Mouse (Mus musculus): ENCODE measurements around the gene Ggn.
"Not testable (repeated sequence)": the region's sequence is repeated elsewhere in the genome, so short reads cannot be mapped to it uniquely, and the experiment has no call there.

Gene Ggn

DNA sequence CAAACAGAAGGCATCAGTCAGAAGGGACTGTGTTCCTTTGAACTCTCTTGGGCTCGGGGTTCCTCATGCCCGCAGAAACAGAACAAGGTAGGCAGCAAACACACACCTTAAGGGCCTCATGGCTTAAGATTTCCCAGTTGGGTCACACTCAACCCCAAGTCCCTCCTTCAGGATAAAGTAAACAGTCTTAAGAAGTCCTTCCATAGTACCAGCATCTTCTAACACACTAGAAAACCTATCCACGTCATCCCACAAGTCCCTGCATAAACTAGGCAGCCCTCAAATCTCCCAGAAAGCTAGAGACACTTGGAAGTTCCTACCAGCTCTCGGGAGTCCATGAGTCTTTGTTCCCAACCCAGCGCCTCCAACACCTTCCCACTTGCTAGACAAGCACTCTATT lies 7.7 kb upstream of the Ggn start:
- DNase-seq: no peak

DNA sequence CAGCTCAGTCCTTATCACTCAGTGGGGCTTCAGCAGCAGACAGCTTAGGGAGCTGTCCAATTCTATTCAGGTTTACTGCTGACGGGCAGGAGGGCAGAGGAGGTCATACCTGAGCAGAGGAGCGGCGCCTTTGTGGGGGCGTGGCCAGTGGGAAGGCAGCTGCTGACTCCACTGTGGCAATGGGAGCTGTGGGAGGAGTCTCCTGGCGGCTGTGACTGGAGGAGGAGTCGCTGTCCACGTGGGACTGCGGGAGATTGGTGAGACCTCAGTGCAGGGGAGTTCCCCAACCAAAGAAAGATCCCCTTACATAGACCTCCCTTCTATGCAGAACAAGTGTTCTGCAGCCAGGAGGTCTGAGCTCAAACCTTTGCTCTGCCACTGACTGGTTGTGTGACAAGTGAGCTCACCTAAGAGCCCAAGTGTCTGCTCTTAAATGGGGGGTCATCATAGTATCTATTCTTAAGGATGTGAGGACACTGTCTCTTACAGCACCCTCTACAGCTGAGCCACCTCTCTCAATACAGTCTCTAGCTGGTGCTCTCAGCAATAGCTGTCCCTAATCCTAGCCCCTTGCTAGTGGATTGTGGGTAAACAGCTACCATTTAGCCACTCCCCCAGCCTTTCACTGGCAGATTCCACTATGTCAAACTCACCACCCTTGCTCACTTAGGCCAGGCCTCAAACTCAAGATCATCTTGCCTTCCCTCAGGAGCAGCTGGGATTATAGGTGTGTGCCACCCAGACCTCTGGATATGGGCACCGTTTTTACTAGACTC lies 7.1 kb upstream of the Ggn start:
- no peak for DNase-seq

DNA sequence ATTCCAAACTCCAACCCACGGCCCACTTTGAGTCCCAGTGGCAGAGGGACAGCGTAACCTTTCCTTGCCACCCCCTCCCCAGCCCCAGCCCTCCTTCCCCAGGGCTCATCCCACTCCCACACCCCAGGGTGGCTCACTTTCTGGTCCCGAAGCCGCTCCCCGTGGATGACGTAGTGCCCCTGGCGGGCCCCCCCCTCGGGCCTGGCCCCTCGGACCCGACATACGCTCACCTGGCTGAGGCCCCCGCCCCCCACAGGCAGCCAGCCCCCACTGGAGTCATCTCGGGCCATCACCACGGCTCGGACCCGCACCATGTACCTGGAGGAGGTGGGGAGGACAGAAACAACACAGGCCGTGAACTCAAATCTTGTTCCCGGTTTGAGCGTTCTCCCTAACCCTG lies 2.4 kb upstream of the Ggn start:
- no peak for DNase-seq

DNA sequence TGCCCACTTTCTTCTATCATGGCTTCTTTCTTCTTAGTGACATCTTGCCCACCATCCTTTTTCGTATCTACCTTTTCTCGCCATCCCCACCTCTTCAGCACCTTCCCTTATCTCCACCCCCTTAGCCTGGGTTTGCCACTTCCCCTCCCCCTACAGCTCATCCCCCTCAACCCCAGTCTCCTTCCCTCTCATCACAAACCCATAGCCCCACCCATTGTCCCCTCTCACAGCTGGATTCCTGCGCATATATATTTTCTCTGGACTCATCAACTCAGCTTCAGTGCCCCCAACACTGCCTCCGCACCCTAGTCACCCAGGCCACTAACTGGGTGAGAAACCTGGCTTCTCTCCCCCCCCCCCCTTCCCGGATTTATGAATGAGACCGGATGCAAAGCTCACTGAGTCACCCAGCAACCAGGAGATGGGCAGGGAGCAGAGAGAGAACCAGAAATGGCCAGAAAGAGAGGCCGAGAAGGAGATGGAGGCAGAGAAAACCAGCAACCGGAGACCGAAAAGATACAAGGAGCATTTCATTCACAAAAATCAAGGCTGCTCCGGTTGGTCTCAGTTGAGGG lies 1.8 kb upstream of the Ggn start:
- DNase-seq: no peak

DNA sequence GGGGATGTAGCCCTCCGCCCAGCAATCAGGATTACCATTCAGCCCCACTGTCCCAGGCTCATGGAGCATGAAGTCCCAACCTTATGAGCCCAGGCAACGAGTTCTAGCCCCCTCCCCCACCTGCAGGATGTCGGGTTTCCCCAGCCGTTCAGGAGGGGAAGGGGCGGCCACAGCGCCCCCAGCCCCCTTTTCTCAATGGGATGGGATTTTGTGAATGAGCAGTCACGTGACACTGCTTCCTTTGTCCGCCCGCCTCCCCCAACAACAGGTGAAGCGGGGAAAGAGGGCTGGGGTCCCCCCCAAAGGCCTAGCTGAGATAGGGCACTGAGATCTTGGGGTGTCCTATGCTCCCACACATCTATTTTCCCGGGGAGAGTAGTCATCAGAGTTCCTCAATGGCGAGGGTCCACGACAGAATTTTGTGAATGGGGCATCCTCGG lies 1.2 kb upstream of the Ggn start:
- peak; percentile 57 for DNase-seq

- peak; percentile 81 for DNase-seq
Measured at GRCm38 (mm10) chr7:29169231-29170065, 562 bp upstream of the Ggn start.

- no peak for DNase-seq
Measured at GRCm38 (mm10) chr7:29170755-29171561, 948 bp downstream of the Ggn start.

GRCm38 (mm10) chr7:29171562-29172097 lies 1.6 kb downstream of the Ggn start:
- DNase-seq: peak; percentile 30

DNA sequence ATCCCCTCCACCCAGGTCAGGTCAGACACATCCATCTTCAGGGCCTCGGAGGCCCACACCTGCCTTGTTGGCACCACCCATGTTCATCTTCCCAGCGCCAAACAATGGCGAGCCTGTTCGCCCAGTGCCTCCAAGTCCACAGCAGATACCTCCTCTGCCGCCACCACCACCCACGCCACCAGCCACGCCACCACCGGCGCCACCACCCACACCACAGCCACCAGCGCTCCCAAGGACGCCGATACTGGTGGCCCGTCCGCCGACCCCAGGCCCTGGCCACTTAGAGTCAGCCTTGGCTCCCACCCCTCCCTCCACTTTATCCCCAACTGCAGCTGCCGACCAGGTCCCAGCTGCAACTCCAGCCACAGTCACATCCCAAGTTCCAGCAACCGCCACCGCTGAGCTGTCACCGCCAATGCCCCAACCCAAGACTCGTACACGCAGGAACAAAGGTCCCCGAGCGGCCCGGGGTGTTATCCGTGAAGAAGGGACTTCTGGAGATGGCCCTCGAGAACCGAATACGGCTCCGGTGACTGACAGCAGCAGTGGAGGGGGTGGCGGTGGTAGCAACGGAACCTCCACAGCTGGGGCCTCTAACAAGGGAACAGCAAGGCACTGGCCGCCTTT lies 2.5 kb downstream of the Ggn start:
- no peak for DNase-seq

GRCm38 (mm10) chr7:29178106-29178505 lies 8.1 kb downstream of the Ggn start:
- DNase-seq: no peak

DNA sequence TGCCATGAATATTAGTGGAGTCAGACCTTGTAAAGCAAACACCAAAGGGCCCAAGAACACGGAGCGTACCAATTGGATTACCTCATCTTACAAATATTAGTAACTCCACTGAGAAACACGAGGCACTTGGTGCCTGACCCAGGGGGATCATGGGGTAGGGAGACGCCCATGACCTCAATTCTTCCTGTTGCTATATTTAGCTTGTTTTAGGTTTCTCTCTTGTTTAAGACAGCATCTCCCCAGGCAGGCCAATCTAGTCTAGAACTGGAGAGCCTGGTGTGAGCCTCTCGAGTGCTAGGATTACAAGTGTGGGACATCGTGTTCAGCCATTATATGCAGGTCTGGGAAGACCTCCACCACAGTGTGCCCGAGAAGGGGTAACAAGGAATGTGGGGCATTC lies 9.3 kb downstream of the Ggn start:
- DNase-seq: no peak

- DNase-seq: peak; percentile 88
Measured at GRCm38 (mm10) chr7:29180077-29180853, 10.3 kb downstream of the Ggn start, which contains the start of gene Psmd8. Gene Psmd8 (minus strand): TSS chr7:29180701.

GRCm38 (mm10) chr7:29180854-29181236 lies 10.8 kb downstream of the Ggn start:
- DNase-seq: no peak

GRCm38 (mm10) chr7:29181323-29181722 lies 11.3 kb downstream of the Ggn start:
- DNase-seq: not testable (repeated sequence)

DNA sequence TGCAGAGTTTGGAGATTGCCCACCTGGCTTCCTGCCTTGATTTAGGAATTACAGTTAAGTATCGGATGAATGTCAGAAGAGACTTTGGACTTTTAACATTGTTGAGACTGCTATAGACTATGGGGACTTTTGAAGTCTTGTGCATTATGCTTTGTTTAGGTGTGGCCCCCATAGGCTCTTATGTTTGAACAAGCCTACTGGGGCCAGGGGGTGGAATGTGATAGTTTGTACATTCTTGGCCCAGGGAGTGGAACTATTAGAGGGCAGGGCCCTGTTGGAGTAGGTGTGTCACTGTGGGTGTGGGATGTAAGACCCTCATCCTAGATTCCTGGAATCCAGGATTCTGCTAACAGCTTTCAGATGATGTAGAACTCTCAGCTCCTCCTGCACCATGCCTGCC lies 24.2 kb downstream of the Ggn start:
- not testable (repeated sequence) for DNase-seq

- no peak for DNase-seq
Measured at GRCm38 (mm10) chr7:29202577-29202976, 32.6 kb downstream of the Ggn start.

DNA sequence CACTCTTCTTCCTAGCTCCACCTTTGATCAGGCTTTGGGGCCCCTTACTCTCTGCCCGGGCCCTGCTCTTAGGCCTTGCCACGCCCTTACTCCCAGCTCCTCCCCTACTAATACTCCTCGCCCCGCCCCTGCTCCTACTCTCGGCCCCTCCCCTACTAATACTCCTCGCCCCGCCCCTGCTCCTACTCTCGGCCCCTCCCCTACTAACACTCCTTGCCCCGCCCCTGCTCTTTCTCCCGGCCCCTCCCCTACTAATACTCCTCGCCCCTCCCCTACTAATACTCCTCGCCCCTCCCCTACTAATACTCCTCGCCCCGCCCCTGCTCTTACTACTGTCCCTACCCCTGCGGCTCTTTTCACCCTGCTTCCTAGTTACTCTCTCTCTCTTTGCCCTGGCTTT lies 41.0 kb downstream of the Ggn start:
- DNase-seq: not testable (repeated sequence)

DNA sequence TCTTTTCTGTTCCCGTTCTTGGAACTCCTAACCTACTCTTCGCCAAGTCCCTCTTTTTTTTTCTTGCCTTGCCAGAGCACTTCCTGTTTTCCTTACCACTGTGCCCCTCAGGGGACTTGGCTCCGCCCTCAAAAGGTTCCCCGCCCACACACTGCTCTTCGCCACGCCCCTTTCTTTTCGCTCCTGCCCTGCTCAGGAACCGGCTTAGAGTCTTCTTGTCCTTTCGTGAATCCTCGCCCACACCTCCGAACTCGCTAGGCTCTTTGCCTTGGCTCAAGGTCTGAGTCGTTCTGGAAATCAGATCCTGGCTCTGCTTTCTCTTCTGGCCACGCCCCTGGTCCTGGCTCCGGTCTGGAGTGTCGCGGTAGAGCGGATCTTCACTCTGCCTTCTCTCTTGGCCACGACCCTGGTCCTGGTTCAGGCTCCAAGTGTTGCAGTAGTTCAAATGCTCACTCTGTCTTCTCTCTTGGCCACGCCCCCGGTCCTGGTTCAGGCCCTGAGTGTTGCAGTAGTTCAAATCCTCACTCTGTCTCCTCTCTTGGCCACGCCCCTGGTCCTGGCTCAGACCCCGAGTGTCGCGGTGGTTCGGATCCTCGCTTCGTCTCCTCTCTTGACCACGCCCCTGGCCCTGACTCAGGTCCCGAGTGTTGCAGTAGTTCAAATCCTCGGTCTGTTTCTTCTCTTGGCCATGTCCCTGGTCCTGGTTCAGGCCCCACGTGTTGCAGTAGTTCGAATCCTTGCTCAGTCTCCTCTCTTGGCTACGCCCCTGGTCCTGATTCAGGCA lies 41.6 kb downstream of the Ggn start:
- peak; percentile 53 for DNase-seq

DNA sequence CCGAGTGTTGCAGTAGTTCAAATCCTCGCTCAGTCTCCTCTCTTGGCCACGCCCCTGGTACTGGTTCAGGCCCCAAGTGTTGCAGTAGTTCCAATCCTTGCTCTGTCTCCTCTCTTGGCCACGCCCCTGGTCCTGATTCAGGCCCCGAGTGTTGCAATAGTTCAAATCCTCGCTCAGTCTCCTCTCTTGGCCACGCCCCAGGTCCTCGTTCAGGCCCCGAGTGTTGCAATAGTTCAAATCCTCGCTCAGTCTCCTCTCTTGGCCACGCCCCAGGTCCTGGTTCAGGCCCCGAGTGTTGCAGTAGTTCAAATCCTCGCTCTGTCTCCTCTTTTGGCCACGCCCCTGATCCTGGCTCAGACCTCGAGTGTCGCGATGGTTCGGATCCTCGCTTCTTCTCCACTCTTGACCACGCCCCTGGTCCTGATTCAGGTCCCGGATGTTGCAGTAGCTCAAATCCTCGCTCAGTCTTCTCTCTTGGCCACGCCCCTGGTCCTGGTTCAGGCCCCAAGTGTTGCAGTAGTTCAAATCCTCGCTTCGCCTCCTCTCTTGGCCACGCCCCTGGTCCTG lies 42.3 kb downstream of the Ggn start:
- no peak for DNase-seq
